Mouse (Mus musculus): Measurements from ENCODE around the gene Hoxd9.

GRCm38 (mm10) chr2:74667191-74667841, 30.2 kb upstream of the Hoxd9 start:
- TF ChIP-seq EP300 (optimal IDR thresholded peaks at IDR 0.05) (no peak), CTCF (IDR thresholded peaks at IDR 0.05; ENCODE audit: low read depth) (no peak)
